Mouse (Mus musculus) heart, embryonic 15.5 days (tissue): ENCODE measurements around the gene Tmem169. TPM values are rescaled to one million over a fixed set of nuclear protein-coding genes. Genes with fewer than 3 reads are reported as not detected.

Experiments used
- ATAC-seq: fragments of 200-750 bp; cut with Nextera tagmentation; replicated peaks from 2 replicates; pipeline ENCODE4 v1.8.0; 2017; ENCODE audit warnings: low read depth, moderate TSS enrichment; ENCODE audit not compliant: insufficient number of reproducible peaks, insufficient read depth, low FRiP score
- H3K27ac ChIP-seq: fragments of 300-500 bp; sonication (generic); 2 replicates; pipeline ENCODE4 v1.5.1; 2015; ENCODE audit warnings: mild to moderate bottlenecking, inconsistent platforms
- H3K27me3 ChIP-seq: fragments of 300-500 bp; sonication (generic); 2 replicates; pipeline ENCODE4 v1.6.1; 2015; ENCODE audit warnings: inconsistent platforms
- H3K36me3 ChIP-seq: fragments of 300-500 bp; sonication (generic); 2 replicates; pipeline ENCODE4 v1.6.1; 2015; ENCODE audit warnings: mild to moderate bottlenecking, inconsistent platforms
- H3K4me1 ChIP-seq: fragments of 300-500 bp; sonication (generic); replicated peaks from 2 replicates; pipeline ENCODE4 v1.6.1; 2015; ENCODE audit warnings: inconsistent platforms
- H3K4me2 ChIP-seq: fragments of 300-500 bp; sonication (generic); 2 replicates; pipeline ENCODE4 v1.6.1; 2015; ENCODE audit warnings: inconsistent platforms, mild to moderate bottlenecking, moderate library complexity
- H3K4me3 ChIP-seq: fragments of 300-500 bp; sonication (generic); 2 replicates; pipeline ENCODE4 v1.5.1; 2015; ENCODE audit warnings: mild to moderate bottlenecking, inconsistent platforms
- H3K9ac ChIP-seq: fragments of 300-500 bp; sonication (generic); 2 replicates; pipeline ENCODE4 v1.6.1; 2015; ENCODE audit warnings: mild to moderate bottlenecking, inconsistent platforms
- H3K9me3 ChIP-seq: fragments of 300-500 bp; sonication (generic); replicated peaks from 2 replicates; pipeline ENCODE4 v1.6.1; 2016; ENCODE audit warnings: inconsistent platforms
- WGBS: fragments of 180-500 bp; shearing (Covaris S2); methylation state at CpG from one replicate; pipeline ENCODE4 v1.1.7; 2015; ENCODE audit warnings: mixed read lengths; 5-methylcytosine and 5-hydroxymethylcytosine counted together
- polyA plus RNA-seq: library from polyadenylated mRNA; unstranded; fragments of >200 nt; fragmentation: Nextera tagmentation; extraction: Ambion mirVana; gene quantifications from 2 replicates; pipeline ENCODE4 v1.2.1, GENCODE M21; 2015

Gene Tmem169
- polyA plus RNA-seq, 1 experiment from 2014 or later: 0.68 TPM

DNA sequence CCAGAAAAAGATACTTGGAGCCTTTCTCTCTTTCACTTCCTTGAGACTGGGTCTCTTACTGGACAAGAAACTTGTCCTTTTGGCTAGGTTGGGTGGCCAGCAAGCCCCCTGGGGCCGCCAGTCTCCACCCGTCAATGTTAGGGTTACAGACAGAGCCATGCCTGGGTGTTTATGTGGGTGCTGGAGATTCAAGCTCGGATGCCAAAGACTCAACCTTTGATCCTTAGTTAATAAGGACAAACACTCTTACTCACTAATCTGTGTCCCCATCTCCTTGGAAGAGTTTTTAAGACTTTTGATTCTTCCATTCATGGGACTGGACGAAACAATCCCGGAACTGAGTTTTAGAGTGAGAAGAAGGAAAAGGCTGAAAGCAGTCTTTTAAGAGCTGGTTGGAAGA, 54.2 kb downstream of the Tmem169 start:
- no peak overlapping the region for H3K4me3 ChIP-seq
- H3K9ac ChIP-seq: no peak overlapping the region
- H3K27me3 ChIP-seq: no peaks in the 10 kb centered on the region
- H3K9me3 ChIP-seq: no peaks in the 10 kb centered on the region
- peaks cover 22% of the 10 kb centered on the region for H3K36me3 ChIP-seq
- H3K27ac ChIP-seq: no peak overlapping the region
- no peak for ATAC-seq
- no peak overlapping the region for H3K4me2 ChIP-seq
- 91% methylated on average over 5 of the region's 5 CpGs for WGBS
- H3K4me1 ChIP-seq: no peaks in the 10 kb centered on the region

DNA sequence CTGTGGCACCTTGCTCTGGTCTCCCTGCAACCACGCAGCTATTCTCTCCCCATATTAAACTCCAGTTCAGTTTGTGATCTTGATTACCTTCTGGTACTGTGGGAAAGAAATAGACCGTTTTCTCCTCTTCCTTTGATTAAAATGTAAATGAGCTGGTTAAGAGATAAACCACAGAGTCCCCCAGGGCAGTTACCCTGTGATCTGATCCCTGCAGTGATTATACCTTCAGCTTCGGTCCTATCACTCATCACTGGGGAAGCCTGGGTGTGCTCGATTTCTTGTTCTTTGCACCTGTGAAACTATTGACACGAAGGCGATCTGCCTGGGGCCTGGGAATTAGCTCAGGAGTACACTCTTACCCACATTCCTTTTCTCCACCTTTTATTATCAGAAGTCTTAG, 63.7 kb downstream of the Tmem169 start:
- Histone ChIP-seq H3K27ac (no peak overlapping the region), H3K9me3 (no peaks in the 10 kb centered on the region), H3K27me3 (no peaks in the 10 kb centered on the region), H3K4me3 (no peak overlapping the region), H3K9ac (no peak overlapping the region), H3K4me2 (no peak overlapping the region), H3K36me3 (peaks cover 12% of the 10 kb centered on the region; the same call in 1 of the 2 replicates), H3K4me1 (no peaks in the 10 kb centered on the region)
- ATAC-seq: no peak
- 72% methylated on average over 6 of the region's 6 CpGs for WGBS

Other genes starting within 250 kb of the Tmem169 start
- 6.0 and 15.2 TPM in 2 replicates for gene Mreg, start 72.1 kb upstream of the Tmem169 start, polyA plus RNA-seq
- gene Pecr, start 55 bp upstream of the Tmem169 start, polyA plus RNA-seq: 21.7 and 23.3 TPM in 2 replicates
- gene Xrcc5, start 23.1 kb downstream of the Tmem169 start, polyA plus RNA-seq: 16.7 and 22.6 TPM in 2 replicates